Mouse (Mus musculus): ENCODE results near the gene Map4k5.

- no peak for TF ChIP-seq CTCF (IDR thresholded peaks at IDR 0.05; ENCODE audit: extremely low read depth, insufficient read depth, insufficient read length, insufficient replicate concordance)
- TF ChIP-seq POLR2A (IDR thresholded peaks at IDR 0.05; ENCODE audit: low read depth, low read length): no peak
Measured at GRCm38 (mm10) chr12:69863505-69863904, 29.5 kb downstream of the Map4k5 start.

All from spleen, adult 2 months (tissue).